Mouse (Mus musculus) right cerebral cortex, postnatal 4 days (tissue): Measurements from ENCODE around the gene Ablim1.

Source experiments
- DNase-seq: peaks from one replicate; pipeline ENCODE4 v3.0.0-alpha.2; 2022

Gene Ablim1

GRCm38 (mm10) chr19:57314346-57315012 lies at the start of gene Ablim1:
Gene Ablim1 (minus strand): TSS chr19:57314919.
- peak; percentile 58 for DNase-seq

- no peak for DNase-seq
Observed at GRCm38 (mm10) chr19:57363538-57363937, 48.8 kb upstream of the Ablim1 start.

GRCm38 (mm10) chr19:57363076-57363475 lies 48.4 kb upstream of the Ablim1 start:
- no peak for DNase-seq

GRCm38 (mm10) chr19:57362586-57362985 lies 47.9 kb upstream of the Ablim1 start:
- DNase-seq: no peak

GRCm38 (mm10) chr19:57361939-57362307 lies 47.2 kb upstream of the Ablim1 start:
- DNase-seq: no peak

GRCm38 (mm10) chr19:57361131-57361938 lies 46.6 kb upstream of the Ablim1 start:
- DNase-seq: peak; percentile 40

- peak; percentile 88 for DNase-seq
Observed at GRCm38 (mm10) chr19:57360341-57361130, 45.8 kb upstream of the Ablim1 start, which contains the start of gene Fam160b1. Gene Fam160b1 (plus strand): TSS chr19:57360680.

DNA sequence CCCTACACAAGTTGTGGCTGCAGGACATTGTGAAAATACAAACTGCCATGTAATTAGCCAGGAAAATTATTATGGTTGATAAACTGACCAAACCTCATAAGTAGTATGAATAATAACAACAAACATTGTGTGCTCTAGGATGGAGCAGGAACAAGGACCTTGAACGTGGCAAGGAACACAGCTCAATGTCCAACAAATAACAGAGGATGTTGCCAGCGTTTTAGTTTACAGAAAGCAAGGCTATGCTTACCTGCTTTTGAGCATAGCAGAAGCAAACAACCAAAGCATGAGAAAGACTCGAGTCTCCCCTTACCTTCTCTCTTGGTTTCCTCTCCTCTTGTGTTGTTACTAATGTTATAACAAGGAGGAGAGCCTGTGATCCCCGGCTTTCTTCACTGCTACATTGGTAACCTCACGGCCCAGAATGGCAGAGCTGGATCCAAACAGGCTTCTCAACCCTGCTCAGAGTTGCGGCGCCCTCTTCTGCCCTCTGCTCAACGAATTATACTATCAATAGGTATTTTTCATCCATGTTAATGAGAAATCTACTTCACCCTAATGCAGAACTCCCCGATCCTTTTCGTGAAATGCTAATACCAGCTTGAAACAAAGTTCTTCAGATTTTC lies 45.1 kb upstream of the Ablim1 start:
- DNase-seq: no peak

GRCm38 (mm10) chr19:57358836-57359598 lies 44.3 kb upstream of the Ablim1 start:
- no peak for DNase-seq

DNA sequence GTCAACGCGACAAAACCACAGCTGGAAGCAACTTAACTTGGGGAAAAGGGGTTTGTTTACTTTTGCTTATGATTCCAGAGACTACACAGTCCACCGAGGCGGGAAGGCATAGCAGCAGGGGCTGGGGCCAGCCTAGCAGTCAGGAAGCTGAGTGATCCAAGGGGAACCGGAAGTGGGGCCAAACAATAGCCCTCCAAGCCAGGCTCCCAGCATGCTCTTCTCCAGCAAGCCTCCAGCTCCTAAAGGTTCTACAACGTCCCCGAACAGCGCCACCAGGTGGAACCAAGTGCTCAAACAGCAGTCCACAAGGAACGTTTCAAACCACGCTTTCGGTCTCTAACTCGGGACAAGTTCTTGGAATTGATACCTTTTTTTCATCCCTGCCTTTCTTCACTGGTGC lies 43.6 kb upstream of the Ablim1 start:
- DNase-seq: peak; percentile 69

- DNase-seq: no peak
Observed at GRCm38 (mm10) chr19:57357811-57358210, 43.1 kb upstream of the Ablim1 start.

- DNase-seq: no peak
Observed at GRCm38 (mm10) chr19:57357244-57357643, 42.5 kb upstream of the Ablim1 start.

DNA sequence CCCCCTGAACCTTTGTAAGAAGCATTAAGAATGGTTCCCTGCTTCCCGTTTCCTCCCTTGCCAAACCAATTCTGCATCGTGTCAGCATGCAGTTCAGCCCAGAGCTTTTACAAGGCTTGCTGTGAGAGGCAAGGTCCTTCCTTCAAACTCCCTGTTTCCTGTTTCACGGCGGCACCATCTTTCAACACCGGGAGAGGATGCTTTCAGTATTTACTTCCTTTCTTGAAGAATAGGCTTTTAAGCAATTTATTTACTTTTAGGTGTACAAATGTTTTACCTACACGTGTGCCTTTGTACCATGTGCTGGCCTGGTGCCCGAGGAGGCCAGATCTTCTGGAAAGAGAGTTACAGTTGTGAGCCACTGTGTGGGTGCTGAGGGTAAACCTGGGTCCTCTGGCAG lies 41.6 kb upstream of the Ablim1 start:
- no peak for DNase-seq

- no peak for DNase-seq
Observed at GRCm38 (mm10) chr19:57355451-57356251, 40.9 kb upstream of the Ablim1 start.

DNA sequence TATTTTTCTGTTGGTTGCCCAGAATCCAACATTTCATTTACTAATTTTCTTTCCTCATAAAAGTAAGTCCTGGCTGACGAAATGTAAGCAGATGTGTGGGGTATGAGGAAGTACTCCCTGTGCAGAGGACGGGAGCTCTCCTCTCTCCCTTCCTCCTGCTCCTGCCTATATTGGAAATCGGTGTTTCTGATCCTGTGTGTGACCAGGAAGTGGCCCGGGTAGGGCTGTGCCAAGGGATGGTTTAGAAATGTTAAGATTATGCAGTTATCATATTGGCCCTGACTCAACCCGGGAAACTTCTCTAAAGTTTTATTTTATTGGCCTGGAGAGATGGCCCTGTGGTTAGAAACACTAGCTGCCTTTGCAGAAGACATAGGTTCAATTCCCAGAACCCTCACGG lies 40.0 kb upstream of the Ablim1 start:
- no peak for DNase-seq

GRCm38 (mm10) chr19:57354050-57354449 lies 39.3 kb upstream of the Ablim1 start:
- no peak for DNase-seq

- no peak for DNase-seq
Observed at GRCm38 (mm10) chr19:57353228-57353627, 38.5 kb upstream of the Ablim1 start.

GRCm38 (mm10) chr19:57352337-57352935 lies 37.7 kb upstream of the Ablim1 start:
- no peak for DNase-seq

DNA sequence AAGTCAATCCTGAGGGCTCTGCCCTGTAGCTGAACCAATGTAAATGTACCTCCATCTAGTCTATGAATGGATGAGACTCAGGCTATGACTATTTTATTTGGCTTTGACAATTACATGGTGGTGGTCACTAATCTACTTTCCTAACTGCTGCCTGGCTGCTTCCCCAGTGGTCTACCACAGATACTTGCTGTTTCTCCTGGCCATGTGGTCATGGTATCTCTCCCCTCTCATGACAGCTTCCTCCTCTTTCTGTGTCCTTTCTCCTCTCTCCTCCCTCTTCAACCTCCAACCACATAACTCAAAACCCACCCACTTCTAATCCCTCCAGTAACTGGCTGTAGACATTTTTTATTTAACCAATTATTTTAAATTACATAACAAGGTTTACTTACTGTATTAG lies 34.4 kb upstream of the Ablim1 start:
- no peak for DNase-seq

- no peak for DNase-seq
Observed at GRCm38 (mm10) chr19:57344678-57345077, 30.0 kb upstream of the Ablim1 start.

DNA sequence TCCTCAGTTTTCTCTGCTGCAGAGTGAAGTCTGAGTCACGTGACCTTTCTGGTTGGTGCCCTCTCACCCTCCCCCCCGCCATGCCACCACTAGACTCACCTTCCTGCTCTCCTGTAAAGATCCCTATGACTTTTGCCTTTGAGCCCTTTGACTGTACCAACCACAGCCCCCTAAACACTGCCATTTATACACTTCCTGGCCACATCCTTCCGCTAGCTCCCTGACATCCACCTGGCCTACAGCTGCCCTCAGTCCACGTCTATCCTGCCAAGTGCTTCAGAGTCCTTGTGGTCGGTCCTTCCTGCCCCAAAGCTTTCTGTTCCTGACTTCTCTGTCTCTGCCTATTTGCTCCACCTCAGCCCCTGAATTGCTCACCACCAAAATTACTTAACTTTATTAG lies 29.1 kb upstream of the Ablim1 start:
- DNase-seq: no peak
